Mouse (Mus musculus) layer of hippocampus, postnatal 14 days (tissue): ENCODE results near the gene Skap2. TPM values are rescaled to one million over a fixed set of nuclear protein-coding genes. Genes with fewer than 3 reads are reported as not detected.
A peak's percentile ranks its signal among the peaks of the same experiment; 100 is the strongest.

Experiments
- DNase-seq, 2 experiments: peaks; one replicate each; pipeline ENCODE4 v3.0.0; 2021 to 2022; ENCODE audit warnings: low spot score in 2 of 2, mixed read lengths in 1 of 2
- total RNA-seq, 2 experiments: library from RNA; stranded (reverse); gene quantifications; 2 replicates each; pipeline ENCODE4 v1.2.3; 2021

Skap2 gene
- total RNA-seq, 2 experiments from 2014 or later, result 10.8 to 11.0 TPM

GRCm38 (mm10) chr6:51895753-51896152 is 116.6 kb downstream of the Skap2 start:
- DNase-seq, result no peak

- no peak for DNase-seq
Observed at GRCm38 (mm10) chr6:51894717-51895116, 117.6 kb downstream of the Skap2 start.

GRCm38 (mm10) chr6:51890356-51890755 is 122.0 kb downstream of the Skap2 start:
- no peak for DNase-seq

GRCm38 (mm10) chr6:51889824-51890223 is 122.5 kb downstream of the Skap2 start:
- no peak for DNase-seq

GRCm38 (mm10) chr6:51886902-51887431 is 125.4 kb downstream of the Skap2 start:
- no peak for DNase-seq

GRCm38 (mm10) chr6:51882880-51883274 is 129.5 kb downstream of the Skap2 start:
- DNase-seq, result peak in 1 of 2 experiments; percentile 67

- DNase-seq, result no peak
Observed at GRCm38 (mm10) chr6:51882266-51882879, 130.0 kb downstream of the Skap2 start.

GRCm38 (mm10) chr6:51881181-51881968 is 131.0 kb downstream of the Skap2 start:
- DNase-seq, result no peak

GRCm38 (mm10) chr6:51880778-51881177 is 131.6 kb downstream of the Skap2 start:
- no peak for DNase-seq

GRCm38 (mm10) chr6:51878551-51878950 is 133.8 kb downstream of the Skap2 start:
- DNase-seq, result no peak

- no peak for DNase-seq
Observed at GRCm38 (mm10) chr6:51876841-51877553, 135.4 kb downstream of the Skap2 start.

- DNase-seq, result no peak
Observed at GRCm38 (mm10) chr6:51875884-51876626, 136.3 kb downstream of the Skap2 start.

- DNase-seq, result no peak
Observed at GRCm38 (mm10) chr6:51874035-51874434, 138.3 kb downstream of the Skap2 start.

- no peak for DNase-seq
Observed at GRCm38 (mm10) chr6:51871135-51871534, 141.2 kb downstream of the Skap2 start.

- DNase-seq, result no peak
Observed at GRCm38 (mm10) chr6:51870294-51870693, 142.1 kb downstream of the Skap2 start.

GRCm38 (mm10) chr6:51866596-51866995 is 145.8 kb downstream of the Skap2 start:
- no peak for DNase-seq

- no peak for DNase-seq
Observed at GRCm38 (mm10) chr6:51863508-51863907, 148.8 kb downstream of the Skap2 start.

- DNase-seq, result no peak
Observed at GRCm38 (mm10) chr6:51860300-51860699, 152.0 kb downstream of the Skap2 start.

- DNase-seq, result peak; percentile 95 to 97
Observed at GRCm38 (mm10) chr6:51857821-51858220, 154.5 kb downstream of the Skap2 start.

GRCm38 (mm10) chr6:51853291-51853690 is 159.1 kb downstream of the Skap2 start:
- DNase-seq, result no peak

GRCm38 (mm10) chr6:51852643-51853042 is 159.7 kb downstream of the Skap2 start:
- DNase-seq, result no peak
